Mouse (Mus musculus) adrenal gland, postnatal 25 days (tissue): ENCODE data around the gene Gtf2f1. TPM values are rescaled to one million over a fixed set of nuclear protein-coding genes. Genes with fewer than 3 reads are reported as not detected.

ENCODE experiments used
- DNase-seq: peaks from one replicate; pipeline ENCODE4 v3.0.0; 2021; ENCODE audit warnings: mixed read lengths
- total RNA-seq: library from RNA; stranded (reverse); gene quantifications from 2 replicates; pipeline ENCODE4 v1.2.3, GENCODE M21; 2021

Gene Gtf2f1
- total RNA-seq, 1 experiment from 2014 or later, result 46.1 TPM

DNA sequence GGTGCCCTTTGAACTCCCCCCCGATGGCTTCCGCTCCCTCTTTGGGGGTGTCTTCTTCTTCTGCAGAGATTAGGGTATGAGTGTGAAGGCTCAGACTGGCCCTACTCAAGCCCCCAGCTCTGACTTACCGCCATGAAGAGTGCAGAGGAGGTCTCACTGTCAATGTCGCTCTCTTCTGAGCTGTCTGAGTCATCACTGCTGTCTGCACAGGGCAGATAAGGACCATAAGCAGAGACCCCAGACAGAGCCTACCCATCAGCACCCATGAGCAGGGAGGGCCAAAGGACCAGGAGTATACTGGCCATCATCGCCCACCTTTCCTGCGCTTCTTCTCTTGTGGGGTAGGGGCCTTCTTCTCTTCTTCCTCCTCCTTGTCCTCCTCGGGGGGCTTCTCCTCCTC, 7.1 kb downstream of the Gtf2f1 start:
- no peak for DNase-seq

DNA sequence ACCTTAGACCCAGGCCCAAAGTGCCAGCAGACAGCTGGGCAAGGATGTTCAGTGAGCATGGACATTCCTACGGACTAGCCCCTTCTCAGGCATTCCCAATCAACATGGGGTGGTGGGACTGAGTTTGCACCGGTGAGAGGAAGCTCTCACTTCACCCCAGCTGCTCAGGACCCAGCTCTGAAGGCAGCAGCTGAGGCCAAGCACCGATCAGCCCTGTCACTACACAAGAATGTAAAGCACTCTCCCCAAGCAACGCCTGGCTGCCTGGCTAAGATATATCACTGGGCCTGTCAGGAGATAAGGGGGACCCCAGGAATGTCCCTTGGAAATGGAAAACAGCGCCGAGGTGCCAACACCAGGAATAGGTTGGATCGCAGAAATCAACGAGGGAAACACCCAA, 9.9 kb downstream of the Gtf2f1 start:
- DNase-seq, result no peak

DNA sequence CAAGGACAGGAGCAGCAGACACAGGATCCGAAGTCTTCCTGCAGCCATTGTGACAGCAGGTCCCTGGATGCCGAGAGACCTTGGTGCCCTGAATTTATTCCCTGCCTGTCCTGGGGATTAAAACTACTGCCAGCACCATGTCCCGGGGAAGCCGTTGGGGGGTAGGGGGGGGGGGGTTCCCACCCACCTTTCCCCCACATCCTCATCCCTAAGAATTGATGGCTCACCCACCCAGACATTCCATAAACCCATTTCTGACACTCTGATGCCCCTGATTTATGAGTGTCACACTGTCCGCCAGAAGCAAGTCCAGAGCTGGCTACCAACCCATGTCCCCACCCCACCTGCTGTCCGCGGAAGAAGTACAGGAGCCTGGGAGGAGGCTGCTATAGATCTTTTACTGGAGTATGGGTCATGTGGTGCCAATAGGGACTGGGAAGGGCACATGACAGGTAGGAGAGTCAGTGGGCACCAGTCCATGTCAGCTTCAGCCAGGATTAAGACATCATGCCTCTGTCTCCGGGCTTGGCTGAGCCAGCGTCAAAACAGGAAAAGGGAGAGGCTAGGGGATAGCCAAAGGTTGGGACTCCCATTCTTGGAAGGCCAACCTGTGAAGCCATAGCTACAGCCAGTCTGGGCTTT, 11.0 kb downstream of the Gtf2f1 start, which contains the start of gene Pspn:
TSS of gene Pspn (minus strand) at position 51 of the 642 bp plus-strand sequence.
- no peak for DNase-seq

DNA sequence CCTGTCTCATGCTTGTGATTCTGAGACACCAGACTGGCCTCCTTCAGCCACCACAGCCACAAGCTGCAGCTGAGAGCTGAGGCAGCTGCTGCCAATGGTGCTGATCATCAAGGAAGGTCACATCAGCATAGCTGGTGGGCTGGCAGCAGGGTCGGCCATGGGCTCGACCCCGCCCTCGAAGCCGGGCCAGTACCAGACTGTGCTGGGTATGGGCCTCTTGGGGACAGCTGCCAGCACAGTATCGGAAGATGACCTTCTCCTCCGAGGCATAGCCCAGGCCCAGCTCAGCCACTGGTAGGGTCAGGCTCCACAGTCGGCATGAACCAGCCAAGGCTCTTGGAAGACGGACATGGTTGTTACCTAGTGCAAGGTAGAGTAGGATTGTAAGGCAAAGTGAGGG, 11.7 kb downstream of the Gtf2f1 start:
- DNase-seq, result peak; percentile 42

DNA sequence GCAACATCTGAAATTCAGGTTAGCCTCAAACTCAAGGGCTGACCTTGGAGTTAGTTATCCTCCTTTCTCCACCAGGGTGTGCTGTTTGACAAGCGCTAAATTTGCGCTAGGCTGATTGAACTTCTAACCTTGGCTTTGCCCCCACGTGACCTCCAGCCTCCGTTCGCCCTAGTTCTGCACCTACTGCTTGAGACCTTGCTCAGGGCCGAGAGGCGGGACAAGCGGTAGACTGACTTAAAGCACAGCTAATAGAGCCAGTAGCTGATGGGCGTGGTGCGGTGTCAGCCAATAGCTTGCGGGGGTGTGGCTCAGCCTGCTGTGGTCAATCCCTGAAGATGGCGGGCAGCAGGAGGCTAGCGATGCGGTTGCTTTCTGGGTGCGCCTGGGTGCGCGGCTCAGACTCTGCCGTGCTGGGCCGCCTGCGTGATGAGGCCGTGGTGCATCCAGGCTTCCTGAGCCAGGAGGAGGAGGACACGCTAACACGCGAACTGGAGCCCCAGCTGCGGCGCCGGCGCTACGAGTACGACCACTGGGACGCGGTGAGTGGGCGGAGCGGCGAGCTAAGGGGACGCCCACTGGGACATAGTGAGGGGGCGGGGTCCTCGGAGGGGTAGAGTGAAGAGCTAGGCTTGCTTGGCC, 13.9 kb downstream of the Gtf2f1 start, which contains the start of gene Alkbh7:
TSS of gene Alkbh7 (plus strand) at position 311 of the 639 bp plus-strand sequence.
- DNase-seq, result peak; percentile 93

DNA sequence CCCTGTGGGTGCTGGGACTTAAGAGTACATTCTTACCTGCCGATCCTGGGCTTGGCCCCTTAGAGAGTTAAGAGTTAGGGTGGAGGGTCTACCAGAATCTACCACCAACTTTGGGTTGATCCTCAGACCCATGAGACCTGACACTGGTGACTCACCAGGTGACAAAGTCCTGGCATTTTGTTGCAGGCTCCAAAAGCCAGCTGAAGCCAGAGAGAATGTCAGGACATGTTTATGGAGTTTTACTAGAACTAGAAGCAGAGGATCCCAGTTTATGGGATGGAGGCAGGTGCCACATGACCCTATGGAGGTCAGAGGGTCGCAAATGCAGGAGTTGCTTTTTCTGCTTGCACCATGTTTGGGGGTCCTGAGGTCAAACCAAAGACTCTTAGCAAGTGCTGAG, 14.6 kb downstream of the Gtf2f1 start:
- DNase-seq, result no peak

DNA sequence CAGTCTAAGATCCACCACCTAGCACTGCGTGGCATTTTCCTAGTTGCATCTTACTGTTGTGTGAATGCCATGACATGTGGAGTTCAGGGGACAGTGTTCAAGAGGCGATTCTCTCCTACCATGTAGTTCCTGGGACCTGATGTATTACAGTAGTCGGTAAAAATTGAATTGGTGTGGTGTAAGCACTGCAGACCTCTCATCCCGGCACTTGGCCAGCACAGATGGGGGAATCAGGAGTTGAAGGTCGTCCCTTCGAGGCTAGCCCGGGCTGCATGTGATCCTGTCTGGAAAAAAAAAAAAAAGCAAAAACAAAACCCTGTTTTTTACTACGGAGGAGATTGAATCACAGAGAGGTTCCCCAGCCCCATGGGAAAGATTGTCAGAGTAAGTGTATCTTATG, 16.0 kb downstream of the Gtf2f1 start:
- DNase-seq, result peak; percentile 53

DNA sequence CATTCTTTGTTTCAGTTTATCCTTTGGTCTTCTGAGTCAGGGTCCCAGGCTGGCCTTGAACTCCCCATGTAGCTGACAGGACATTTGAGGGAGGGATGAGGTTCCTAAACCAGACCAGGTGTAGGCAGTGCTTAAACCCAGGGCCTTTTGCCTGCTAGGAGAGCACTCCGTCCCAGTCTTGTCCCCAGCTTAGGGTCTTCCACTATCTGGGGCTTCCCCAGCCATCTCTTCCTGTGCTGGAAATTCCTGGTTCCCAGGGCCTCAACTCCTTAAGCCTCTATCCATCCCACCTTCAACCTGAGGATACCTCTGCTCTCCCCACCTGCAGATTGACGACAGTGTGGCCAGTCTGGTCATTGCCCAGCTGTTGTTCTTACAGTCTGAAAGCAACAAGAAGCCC, 20.1 kb downstream of the Gtf2f1 start:
- no peak for DNase-seq

DNA sequence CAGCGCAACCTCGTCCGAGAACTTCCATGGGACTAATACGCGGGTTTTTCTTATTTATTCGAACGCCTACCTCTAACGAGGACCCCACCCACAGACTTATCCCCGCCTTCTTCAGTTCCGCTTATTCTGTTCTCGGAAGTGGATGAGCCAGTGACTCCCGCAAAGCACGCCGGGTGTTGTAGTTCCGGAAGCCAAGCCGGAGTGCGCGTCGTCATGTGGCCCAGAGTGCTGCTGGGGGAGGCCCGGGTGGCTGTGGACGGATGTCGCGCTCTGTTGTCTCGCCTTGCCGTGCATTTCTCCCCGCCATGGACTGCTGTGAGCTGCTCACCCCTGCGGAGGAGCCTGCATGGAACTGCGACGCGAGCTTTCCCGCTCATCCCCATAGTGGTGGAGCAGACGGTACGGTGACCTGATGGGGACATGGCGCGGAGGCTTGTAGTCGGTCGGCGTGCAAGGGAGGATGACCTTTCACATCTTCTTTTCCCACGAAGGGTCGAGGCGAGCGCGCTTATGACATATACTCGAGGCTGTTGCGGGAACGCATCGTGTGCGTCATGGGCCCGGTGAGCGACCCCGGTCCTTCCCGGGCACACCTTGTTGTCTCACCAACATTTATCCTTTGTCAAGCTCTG, 20.9 kb downstream of the Gtf2f1 start, which contains the start of gene Clpp:
TSS of gene Clpp (plus strand) at position 191 of the 632 bp plus-strand sequence.
- DNase-seq, result peak; percentile 91

DNA sequence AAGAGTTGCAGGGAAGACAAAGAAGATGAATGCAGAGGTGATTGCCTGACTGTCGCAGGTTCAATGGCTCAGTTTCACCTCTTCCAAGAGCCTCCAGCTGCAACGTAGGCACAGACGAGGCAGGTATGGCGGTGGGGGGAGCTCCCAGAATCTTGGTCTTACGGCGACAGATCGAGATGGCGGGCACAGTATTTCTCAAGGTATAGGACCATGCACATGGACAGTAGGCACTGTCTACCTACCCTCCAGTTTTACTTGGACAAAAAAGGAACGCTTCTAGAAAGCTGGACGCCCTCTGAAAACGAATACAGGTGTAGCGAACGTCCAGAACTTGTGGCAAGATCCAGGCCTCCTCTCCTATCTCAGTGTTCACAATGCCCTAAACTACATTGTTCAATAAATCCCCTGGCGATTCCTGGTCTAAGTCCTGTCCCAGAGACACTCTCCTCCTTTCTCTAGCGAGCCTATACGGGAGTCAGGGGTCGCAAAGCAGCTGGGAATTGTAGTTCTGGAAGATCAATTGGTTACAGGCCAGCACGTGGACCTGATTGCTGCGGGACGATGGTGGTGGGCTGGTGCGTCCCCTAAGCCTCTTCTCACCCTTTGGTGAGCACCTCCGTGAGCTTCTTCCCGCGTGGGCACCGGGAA, 21.5 kb downstream of the Gtf2f1 start:
- peak; percentile 56 for DNase-seq

DNA sequence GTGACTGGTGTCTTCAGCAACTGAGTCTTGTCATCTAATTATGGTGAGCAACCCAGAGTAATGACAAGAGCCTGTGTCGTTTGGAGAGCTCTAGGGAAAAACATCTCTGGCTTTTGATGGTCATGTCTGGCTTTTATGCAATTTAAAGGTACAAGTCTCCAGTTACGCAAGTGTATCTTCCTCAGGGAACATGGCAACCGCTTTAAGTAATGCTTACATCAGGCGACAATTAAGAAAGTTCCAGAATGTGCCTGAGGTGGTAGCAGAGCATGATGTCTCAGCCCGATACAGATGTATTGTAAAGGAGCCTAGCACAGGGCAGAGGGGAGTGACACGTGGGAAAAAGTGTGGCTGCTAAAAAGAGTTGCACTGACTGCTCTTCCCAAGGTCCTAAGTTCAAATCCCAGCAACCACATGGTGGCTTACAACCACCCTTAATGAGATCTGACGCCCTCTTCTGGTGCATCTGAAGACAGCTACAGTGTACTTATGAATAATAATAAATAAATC, 22.1 kb downstream of the Gtf2f1 start:
- no peak for DNase-seq

DNA sequence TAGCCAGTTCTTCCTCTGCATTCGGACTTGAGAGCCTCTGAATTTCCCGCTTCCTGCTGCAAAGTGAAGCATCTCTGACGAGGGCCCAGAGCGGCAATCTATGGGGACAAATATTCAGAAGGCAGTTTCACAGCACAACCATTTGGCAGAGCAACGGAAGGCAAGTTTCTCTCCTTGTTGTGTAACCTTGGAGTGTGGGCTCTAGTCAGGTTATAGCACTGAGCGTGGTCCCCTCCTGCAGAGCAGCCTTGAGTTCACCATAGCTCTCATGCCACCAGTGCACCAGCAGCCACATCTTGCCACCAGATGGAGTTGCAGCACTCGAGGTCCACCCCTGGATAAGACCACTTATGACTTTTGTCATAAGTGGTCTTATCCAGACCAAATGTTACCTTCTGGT, 22.6 kb downstream of the Gtf2f1 start:
- no peak for DNase-seq

DNA sequence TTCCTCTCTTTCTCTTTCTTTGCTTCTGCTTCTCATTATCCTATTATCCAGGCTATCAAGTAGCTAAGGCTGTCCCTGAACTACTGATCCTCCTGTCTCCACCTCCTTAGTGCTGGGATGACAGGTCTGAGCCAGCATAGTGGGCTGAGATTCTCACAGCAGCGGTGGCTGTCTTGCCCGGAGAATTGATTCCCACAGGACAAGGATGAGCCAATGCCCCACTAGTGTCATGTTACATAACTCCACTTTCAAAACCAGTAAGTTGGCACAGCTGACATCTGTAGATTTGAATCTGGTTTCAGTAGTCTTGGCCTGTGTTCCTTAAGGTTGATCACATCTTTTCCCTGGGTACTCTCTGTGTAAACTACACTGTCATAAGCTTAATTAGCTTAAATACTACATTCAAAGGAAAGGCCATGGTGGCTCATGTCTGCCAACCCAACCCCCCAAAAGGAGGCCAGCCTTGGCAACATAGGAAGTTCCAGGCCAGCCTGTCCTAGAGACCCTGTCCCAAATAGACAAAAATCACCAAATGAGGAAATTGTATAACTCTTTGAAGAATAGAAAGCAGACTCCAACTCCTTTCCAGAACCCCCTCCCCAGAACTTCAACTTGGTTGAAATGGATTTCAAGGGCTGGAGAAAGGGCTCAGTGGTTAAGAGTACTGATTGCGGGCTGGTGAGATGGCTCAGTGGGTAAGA, 24.8 kb downstream of the Gtf2f1 start:
- DNase-seq, result no peak

DNA sequence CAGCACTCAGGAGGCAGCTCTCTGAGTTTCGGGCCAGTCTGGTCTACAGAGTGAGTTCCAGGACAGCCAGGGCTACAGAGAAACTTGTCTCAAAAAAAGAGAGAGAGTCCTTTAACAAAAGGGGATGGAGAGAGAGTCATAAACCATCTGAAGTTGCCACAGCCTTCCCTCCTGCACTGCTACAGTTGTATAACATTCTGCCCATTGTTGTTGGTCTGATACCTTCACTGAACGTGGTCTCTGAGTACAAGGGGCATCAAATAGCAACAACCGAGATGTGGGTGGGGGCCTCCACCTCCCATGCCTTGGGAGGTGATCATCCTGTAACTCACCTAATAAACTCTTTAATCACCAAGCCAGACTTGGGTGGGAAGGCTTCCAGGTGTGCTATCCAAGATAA, 25.4 kb downstream of the Gtf2f1 start:
- DNase-seq, result no peak

DNA sequence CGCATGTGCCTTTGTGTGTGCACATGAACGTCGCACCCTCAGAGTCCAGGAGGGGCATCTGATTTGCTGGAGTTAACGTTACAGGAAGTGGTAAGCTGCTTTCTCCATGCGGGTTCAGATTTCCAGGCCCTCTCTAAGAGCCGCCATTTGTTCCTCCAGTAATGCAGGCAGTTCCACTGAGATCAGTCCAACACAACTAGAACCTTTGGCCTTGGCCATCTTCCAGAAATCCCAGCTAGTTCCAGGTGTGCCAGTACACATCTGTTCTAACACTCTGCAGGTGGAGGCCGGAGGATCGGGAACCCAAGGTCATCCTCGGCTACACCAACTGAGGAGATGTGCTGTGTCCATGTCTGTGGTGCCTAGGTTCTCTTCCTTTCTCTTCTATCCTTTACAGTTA, 26.2 kb downstream of the Gtf2f1 start:
- DNase-seq, result no peak

DNA sequence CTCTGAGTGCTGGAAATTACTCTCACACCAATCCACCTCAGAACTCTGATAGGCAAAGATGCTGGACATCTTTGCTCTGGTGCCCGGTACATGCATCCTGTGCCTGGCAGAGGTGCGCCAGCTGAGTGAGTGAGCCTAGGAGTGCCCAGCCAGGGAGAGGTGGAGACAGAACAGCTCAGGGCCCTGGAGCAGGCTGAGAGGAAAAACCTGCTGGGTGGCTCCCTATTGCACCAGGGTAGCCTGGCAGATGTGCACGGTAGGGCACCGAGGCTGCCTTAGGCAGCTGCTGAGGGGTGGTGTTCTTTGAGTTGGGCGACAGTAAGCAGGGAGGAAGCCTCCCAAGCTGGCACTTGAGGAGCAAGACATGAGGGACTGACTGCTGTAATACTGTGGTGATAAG, 29.1 kb downstream of the Gtf2f1 start, which contains the start of gene Acer1:
TSS of gene Acer1 (minus strand) at position 114 of the 400 bp plus-strand sequence.
- DNase-seq, result no peak

DNA sequence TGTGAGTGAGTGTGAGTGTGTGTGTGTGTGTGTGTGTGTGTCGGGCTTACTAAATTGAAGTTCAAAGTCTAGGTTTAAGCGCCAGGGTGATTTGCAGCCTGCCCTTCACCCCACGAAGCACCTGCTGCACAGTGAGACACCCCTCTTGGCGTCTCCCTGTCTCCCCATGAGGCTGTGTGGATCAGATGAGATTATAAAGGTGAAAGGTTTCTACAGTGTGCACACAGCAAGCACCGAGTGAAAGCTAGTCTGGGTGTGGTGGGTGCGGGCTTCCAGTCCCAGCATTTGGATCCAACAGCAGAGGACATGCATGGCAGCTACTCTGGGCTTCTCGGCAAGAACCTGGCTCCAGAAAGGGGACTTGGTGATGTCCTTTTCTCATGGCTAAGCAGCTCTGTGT, 30.0 kb downstream of the Gtf2f1 start:
- no peak for DNase-seq

DNA sequence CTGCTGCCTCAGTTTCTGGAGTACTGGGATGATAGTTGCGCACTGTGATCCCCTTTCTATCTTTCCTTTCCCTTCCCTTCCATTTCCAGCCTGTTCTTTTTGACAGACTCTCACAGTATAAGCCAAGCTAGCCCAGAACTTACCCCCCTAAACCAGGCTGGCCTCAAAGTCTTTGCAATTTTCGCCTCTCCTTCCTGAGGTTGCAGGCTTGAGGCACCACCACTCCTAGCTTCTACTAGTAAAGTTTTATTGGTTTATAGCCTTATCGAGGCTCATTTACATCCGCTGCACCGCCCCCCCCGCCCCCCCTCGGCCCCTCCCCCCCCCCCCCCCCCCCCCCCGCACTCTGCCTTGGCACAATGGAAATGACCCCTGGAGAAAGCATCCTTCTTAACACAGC, 31.6 kb downstream of the Gtf2f1 start:
- DNase-seq, result no peak

DNA sequence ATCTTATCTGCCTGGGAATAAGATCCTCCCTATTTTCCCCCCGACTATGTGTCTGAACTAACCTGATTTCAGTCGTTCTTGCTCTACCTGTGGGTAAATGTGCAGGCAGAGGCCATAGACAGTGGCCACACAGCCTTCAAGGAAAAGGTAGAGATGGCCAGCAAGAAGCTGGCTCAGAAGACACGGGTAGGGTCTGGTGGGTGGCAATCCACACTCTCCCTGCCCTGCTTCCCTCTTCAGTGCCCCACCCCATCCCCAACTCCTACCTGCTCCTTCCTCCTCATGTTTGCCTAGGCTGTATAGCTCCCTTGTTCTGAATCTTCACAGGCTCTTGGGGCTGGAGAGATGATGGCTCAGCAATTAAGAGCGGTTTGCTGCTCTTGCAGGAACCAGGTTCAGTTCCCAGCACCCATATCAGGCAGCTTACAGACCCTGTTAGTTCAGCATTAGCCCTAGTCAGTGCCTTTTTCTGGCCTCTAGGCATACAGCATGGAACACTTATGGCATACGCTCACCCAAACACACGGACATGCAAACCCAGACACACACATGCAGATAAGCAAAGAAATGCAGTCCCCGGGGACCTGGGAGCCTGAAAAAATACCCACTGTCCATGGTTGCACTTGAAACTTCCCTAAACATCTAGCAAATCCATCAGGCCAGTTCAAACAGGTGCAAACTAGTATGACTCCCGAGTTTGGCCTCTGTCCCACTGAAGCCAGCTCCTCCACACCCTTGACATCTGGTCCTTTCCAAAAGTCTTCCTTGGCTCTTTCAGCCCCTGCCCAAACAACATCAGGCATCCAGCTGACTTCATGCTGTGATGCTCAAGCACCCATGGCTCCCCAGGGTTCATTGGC, 34.3 kb downstream of the Gtf2f1 start:
- no peak for DNase-seq

DNA sequence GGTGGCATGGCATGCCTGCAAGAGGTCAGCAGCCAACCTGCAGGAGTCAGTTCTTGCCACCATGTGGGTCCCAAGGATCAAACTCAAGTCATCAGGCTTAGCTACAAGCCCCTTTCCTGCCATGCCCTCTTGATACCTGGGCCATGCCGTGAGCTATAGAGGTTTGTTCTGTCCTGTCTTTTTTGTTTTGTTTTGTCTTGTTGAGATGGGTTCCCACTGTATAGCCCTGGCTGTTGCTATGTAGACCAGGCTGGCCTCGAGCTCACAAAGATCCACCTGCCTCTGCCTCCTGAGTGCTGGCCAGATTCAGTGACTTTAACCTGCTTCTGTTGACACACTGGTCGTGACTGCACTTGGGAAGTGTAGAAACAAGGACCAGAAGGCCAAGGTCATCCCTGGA, 35.7 kb downstream of the Gtf2f1 start:
- DNase-seq, result no peak

DNA sequence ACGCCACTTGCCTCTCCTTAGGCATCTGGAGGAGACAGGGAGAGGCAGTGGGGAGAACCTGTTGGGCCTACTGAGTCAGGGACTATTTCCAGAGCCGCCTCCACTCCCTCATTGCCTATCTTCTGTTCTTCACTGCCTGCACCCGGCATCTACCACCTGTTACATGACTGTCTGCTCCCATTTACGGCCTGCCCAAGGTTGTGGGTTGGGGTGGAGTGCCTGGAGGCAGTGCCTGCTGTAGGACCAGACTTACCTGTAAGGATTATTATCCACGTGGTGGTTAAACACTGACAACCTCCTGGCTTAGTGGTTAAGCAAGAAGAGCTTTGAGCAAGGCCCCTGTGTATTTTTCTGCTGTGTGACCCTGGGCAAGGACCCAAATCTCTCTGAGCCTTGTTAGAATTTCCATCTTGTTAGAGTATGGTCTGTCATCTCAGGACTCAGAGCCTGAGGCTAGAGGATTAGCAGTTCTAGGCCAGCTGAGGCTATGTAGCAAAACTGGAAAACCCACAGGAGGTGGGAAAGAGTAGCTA, 36.3 kb downstream of the Gtf2f1 start:
- DNase-seq, result no peak
